Mouse (Mus musculus): ENCODE measurements around the gene Vsig1. TPM values are rescaled to one million over a fixed set of nuclear protein-coding genes. Genes with fewer than 3 reads are reported as not detected.

Gene Vsig1
- 0.11 TPM in 1 of 2 replicates, not detected in the other for polyA plus RNA-seq (2014; fragmentation: Nextera tagmentation; extraction: Ambion mirVana)

DNA sequence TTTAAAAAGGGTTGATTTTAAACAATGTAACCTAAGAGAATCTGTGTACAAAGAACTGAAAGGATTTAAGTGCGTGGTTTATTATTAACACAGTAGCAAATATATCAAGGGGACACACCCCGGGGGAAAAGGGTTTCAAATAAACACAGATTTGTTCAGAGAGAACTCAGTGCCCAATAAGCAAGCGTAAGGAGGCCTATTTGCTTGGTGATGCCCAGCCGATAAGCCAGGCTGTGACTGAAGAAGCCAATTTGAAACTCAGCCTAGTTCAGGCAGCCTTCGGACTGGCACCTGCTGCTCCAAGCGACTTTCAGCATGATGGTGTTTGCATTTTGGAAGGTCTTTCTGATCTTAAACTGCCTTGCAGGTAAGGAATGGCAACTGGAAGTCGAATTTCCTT, at the start of gene Vsig1:
Vsig1 (plus strand) TSS at position 249 of the 400 bp plus-strand sequence.
- no peaks in the 10 kb centered on the region for H3K36me3 ChIP-seq (ENCODE audit: control insufficient read depth, insufficient read depth, low read length)
- DNase-seq (ENCODE audit: low spot score): no peak
- H3K27ac ChIP-seq (replicated peaks; ENCODE audit: low read depth, low read length): no peak within 1 kb of the TSS
- H3K4me2 ChIP-seq (ENCODE audit: low read depth, severe bottlenecking): no peak within 1 kb of the TSS
- H3K4me3 ChIP-seq (ENCODE audit: low read depth, low read length): no peak within 1 kb of the TSS
- H3K9me3 ChIP-seq (ENCODE audit: control insufficient read depth, low read length): no peaks in the 10 kb centered on the region
- H3K9ac ChIP-seq (ENCODE audit: low read length): no peak within 1 kb of the TSS
- no peaks in the 10 kb centered on the region for H3K4me1 ChIP-seq (ENCODE audit: control insufficient read depth, insufficient read depth, low read length)
- no peak for ATAC-seq (ENCODE audit: insufficient number of reproducible peaks, low FRiP score, low TSS enrichment, low read depth)
- H3K27me3 ChIP-seq (ENCODE audit: control insufficient read depth, insufficient read depth, low read length): no peaks in the 10 kb centered on the region
- WGBS: 74% methylated on average over 7 of the region's 7 CpGs

DNA sequence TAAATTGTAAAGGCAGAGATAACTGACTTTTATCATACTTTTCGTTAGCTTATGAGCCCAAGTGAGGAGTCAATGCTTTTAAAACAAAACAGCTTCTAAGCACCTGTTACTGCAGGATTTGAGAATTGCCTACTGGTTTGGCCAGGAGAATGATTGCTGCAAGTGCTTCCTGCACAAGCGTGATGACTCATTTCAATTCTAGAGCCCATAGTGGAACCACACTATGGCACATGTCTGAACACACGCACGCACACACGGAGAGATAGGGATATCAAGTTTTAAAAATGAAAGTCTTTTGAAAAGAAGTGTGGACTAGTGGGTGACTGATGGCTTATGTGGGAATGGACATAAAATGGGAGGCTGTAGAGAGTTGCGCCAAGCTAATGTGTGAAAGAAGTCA, 44.6 kb upstream of the Vsig1 start:
- WGBS: 89% methylated on average over 6 of the region's 6 CpGs
- Histone ChIP-seq H3K4me1 (ENCODE audit: control insufficient read depth, insufficient read depth, low read length) (no peaks in the 10 kb centered on the region), H3K9me3 (ENCODE audit: control insufficient read depth, low read length) (no peaks in the 10 kb centered on the region), H3K27me3 (ENCODE audit: control insufficient read depth, insufficient read depth, low read length) (no peaks in the 10 kb centered on the region), H3K9ac (ENCODE audit: low read length) (no peak overlapping the region), H3K27ac (replicated peaks; ENCODE audit: low read depth, low read length) (no peak overlapping the region), H3K4me2 (ENCODE audit: low read depth, severe bottlenecking) (no peak overlapping the region), H3K36me3 (ENCODE audit: control insufficient read depth, insufficient read depth, low read length) (no peaks in the 10 kb centered on the region), H3K4me3 (ENCODE audit: low read depth, low read length) (no peak overlapping the region)
- no peak for DNase-seq (ENCODE audit: low spot score)
- no peak for ATAC-seq (ENCODE audit: insufficient number of reproducible peaks, low FRiP score, low TSS enrichment, low read depth)

DNA sequence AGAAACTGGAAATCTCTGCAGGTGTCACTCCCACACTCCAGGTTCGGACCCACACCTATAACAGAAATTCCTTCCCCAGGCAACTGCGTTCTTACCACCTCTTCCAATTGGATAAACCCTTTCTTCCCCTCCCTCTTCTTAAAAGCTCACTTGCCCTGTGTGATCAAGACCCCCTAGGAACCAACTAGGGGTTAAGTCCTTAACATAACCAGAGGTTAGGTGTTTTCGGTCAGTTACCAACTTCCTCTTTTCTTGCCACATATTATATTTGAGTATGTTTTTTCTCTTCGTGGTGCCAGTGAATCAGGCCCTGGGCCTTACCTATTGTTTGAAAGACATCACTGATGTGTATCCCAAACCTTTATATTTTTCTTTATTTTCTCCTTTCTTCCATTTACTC, 44.0 kb upstream of the Vsig1 start:
- ATAC-seq (ENCODE audit: insufficient number of reproducible peaks, low FRiP score, low TSS enrichment, low read depth): no peak
- no peaks in the 10 kb centered on the region for H3K27me3 ChIP-seq (ENCODE audit: control insufficient read depth, insufficient read depth, low read length)
- H3K27ac ChIP-seq (replicated peaks; ENCODE audit: low read depth, low read length): no peak overlapping the region
- H3K9me3 ChIP-seq (ENCODE audit: control insufficient read depth, low read length): no peaks in the 10 kb centered on the region
- H3K9ac ChIP-seq (ENCODE audit: low read length): no peak overlapping the region
- H3K36me3 ChIP-seq (ENCODE audit: control insufficient read depth, insufficient read depth, low read length): no peaks in the 10 kb centered on the region
- DNase-seq (ENCODE audit: low spot score): no peak
- H3K4me3 ChIP-seq (ENCODE audit: low read depth, low read length): no peak overlapping the region
- no peak overlapping the region for H3K4me2 ChIP-seq (ENCODE audit: low read depth, severe bottlenecking)
- no peaks in the 10 kb centered on the region for H3K4me1 ChIP-seq (ENCODE audit: control insufficient read depth, insufficient read depth, low read length)
- WGBS: 93% methylated on average over 4 of the region's 4 CpGs

DNA sequence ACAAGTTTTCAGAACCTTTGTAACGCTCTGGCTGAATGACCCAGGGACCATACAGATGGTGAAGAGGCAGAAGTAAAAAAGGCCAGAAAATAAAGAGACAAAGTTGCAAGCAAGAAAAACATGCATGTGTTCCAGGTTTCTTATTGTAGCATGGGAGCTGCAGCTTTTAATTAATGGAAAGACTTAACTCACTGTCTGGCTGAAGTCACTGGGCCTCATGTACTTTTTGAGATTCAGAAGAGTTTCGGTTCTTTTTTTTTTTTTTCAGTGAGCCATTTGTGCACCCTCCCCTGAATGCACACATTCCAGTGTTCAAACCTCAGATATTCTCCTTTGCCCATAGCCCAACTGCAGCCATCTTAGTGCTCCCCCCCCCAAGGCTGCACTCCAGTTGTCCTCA, 20.2 kb upstream of the Vsig1 start:
- Histone ChIP-seq H3K4me1 (ENCODE audit: control insufficient read depth, insufficient read depth, low read length) (no peaks in the 10 kb centered on the region), H3K36me3 (ENCODE audit: control insufficient read depth, insufficient read depth, low read length) (no peaks in the 10 kb centered on the region), H3K4me2 (ENCODE audit: low read depth, severe bottlenecking) (no peak overlapping the region), H3K27me3 (ENCODE audit: control insufficient read depth, insufficient read depth, low read length) (peaks cover 3% of the 10 kb centered on the region; the same call in 1 of the 2 replicates), H3K9ac (ENCODE audit: low read length) (no peak overlapping the region), H3K27ac (replicated peaks; ENCODE audit: low read depth, low read length) (no peak overlapping the region), H3K9me3 (ENCODE audit: control insufficient read depth, low read length) (no peaks in the 10 kb centered on the region), H3K4me3 (ENCODE audit: low read depth, low read length) (no peak overlapping the region)
- no peak for DNase-seq (ENCODE audit: low spot score)
- ATAC-seq (ENCODE audit: insufficient number of reproducible peaks, low FRiP score, low TSS enrichment, low read depth): no peak
- WGBS: 77% methylated on average over 2 of the region's 2 CpGs

- no peak overlapping the region for H3K27ac ChIP-seq (replicated peaks; ENCODE audit: low read depth, low read length)
- ATAC-seq (ENCODE audit: insufficient number of reproducible peaks, low FRiP score, low TSS enrichment, low read depth): no peak
- no peak for DNase-seq (ENCODE audit: low spot score)
- WGBS: 89% methylated on average over 4 of the region's 4 CpGs
- H3K36me3 ChIP-seq (ENCODE audit: control insufficient read depth, insufficient read depth, low read length): no peaks in the 10 kb centered on the region
- no peak overlapping the region for H3K4me2 ChIP-seq (ENCODE audit: low read depth, severe bottlenecking)
- peaks cover 3% of the 10 kb centered on the region; the same call in 1 of the 2 replicates for H3K27me3 ChIP-seq (ENCODE audit: control insufficient read depth, insufficient read depth, low read length)
- H3K9me3 ChIP-seq (ENCODE audit: control insufficient read depth, low read length): no peaks in the 10 kb centered on the region
- H3K4me1 ChIP-seq (ENCODE audit: control insufficient read depth, insufficient read depth, low read length): no peaks in the 10 kb centered on the region
- no peak overlapping the region for H3K9ac ChIP-seq (ENCODE audit: low read length)
- no peak overlapping the region for H3K4me3 ChIP-seq (ENCODE audit: low read depth, low read length)
Measured at GRCm38 (mm10) chrX:140891796-140892195, 15.6 kb upstream of the Vsig1 start.

DNA sequence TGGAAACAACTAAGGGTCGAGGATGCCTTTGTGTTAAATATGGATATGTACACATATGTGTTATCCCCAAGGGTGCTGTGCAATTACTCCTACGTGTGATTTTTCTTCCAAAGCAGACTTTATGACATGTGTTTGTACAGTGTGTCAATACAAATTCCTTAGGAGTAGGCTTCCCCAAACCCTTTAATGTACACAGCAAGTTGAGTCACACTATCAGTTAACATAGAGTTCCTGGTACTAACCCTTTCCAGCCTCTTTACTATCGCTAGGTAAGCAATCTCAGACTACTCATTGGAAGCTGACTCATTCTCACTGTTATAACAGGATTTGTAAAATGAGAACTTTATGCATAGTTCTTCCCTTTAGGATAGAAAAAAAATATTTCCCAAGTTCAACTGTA, 3.9 kb upstream of the Vsig1 start:
- 88% methylated on average over 3 of the region's 3 CpGs for WGBS
- ATAC-seq (ENCODE audit: insufficient number of reproducible peaks, low FRiP score, low TSS enrichment, low read depth): no peak
- H3K4me3 ChIP-seq (ENCODE audit: low read depth, low read length): no peak overlapping the region
- DNase-seq (ENCODE audit: low spot score): no peak
- no peaks in the 10 kb centered on the region for H3K4me1 ChIP-seq (ENCODE audit: control insufficient read depth, insufficient read depth, low read length)
- H3K27ac ChIP-seq (replicated peaks; ENCODE audit: low read depth, low read length): no peak overlapping the region
- no peaks in the 10 kb centered on the region for H3K27me3 ChIP-seq (ENCODE audit: control insufficient read depth, insufficient read depth, low read length)
- no peaks in the 10 kb centered on the region for H3K9me3 ChIP-seq (ENCODE audit: control insufficient read depth, low read length)
- H3K36me3 ChIP-seq (ENCODE audit: control insufficient read depth, insufficient read depth, low read length): no peaks in the 10 kb centered on the region
- H3K4me2 ChIP-seq (ENCODE audit: low read depth, severe bottlenecking): no peak overlapping the region
- no peak overlapping the region for H3K9ac ChIP-seq (ENCODE audit: low read length)

- Histone ChIP-seq H3K9me3 (ENCODE audit: control insufficient read depth, low read length) (no peaks in the 10 kb centered on the region), H3K4me3 (ENCODE audit: low read depth, low read length) (no peak overlapping the region), H3K36me3 (ENCODE audit: control insufficient read depth, insufficient read depth, low read length) (no peaks in the 10 kb centered on the region), H3K9ac (ENCODE audit: low read length) (no peak overlapping the region), H3K4me1 (ENCODE audit: control insufficient read depth, insufficient read depth, low read length) (no peaks in the 10 kb centered on the region), H3K27ac (replicated peaks; ENCODE audit: low read depth, low read length) (no peak overlapping the region), H3K27me3 (ENCODE audit: control insufficient read depth, insufficient read depth, low read length) (peaks cover 10% of the 10 kb centered on the region; the same call in 1 of the 2 replicates), H3K4me2 (ENCODE audit: low read depth, severe bottlenecking) (no peak overlapping the region)
- DNase-seq (ENCODE audit: low spot score) (peak; percentile 19), ATAC-seq (ENCODE audit: insufficient number of reproducible peaks, low FRiP score, low TSS enrichment, low read depth) (no peak)
- WGBS: 78% methylated on average over 6 of the region's 6 CpGs
Measured at GRCm38 (mm10) chrX:140921321-140921720, 13.9 kb downstream of the Vsig1 start.

- 75% methylated on average over 3 of the region's 3 CpGs for WGBS
- Histone ChIP-seq H3K27ac (replicated peaks; ENCODE audit: low read depth, low read length) (no peak overlapping the region), H3K4me3 (ENCODE audit: low read depth, low read length) (no peak overlapping the region), H3K4me2 (ENCODE audit: low read depth, severe bottlenecking) (no peak overlapping the region), H3K27me3 (ENCODE audit: control insufficient read depth, insufficient read depth, low read length) (peaks cover 12% of the 10 kb centered on the region), H3K36me3 (ENCODE audit: control insufficient read depth, insufficient read depth, low read length) (no peaks in the 10 kb centered on the region), H3K4me1 (ENCODE audit: control insufficient read depth, insufficient read depth, low read length) (no peaks in the 10 kb centered on the region), H3K9me3 (ENCODE audit: control insufficient read depth, low read length) (no peaks in the 10 kb centered on the region), H3K9ac (ENCODE audit: low read length) (no peak overlapping the region)
- ATAC-seq (ENCODE audit: insufficient number of reproducible peaks, low FRiP score, low TSS enrichment, low read depth) (no peak), DNase-seq (ENCODE audit: low spot score) (no peak)
Measured at GRCm38 (mm10) chrX:140932066-140932465, 24.7 kb downstream of the Vsig1 start.

DNA sequence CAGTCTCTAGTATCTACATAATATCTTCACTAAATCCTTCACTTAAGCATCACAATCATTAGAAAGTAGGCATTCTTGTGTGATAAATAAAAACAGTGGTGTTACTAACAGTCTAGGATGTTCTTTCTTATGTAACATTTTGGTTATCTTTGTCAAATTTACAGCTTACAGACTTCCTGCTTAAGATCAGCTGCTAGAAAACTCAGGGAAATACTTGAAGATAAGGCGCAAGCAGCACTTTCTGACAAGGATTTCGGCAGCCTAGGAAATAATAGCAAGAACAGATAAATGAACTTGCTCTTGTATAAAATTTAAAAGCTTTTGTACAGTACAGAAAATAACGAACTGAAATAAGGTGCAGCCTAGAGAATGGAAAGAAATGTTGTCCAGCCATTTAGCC, 25.9 kb downstream of the Vsig1 start:
- ATAC-seq (ENCODE audit: insufficient number of reproducible peaks, low FRiP score, low TSS enrichment, low read depth) (no peak), DNase-seq (ENCODE audit: low spot score) (no peak)
- no peaks in the 10 kb centered on the region for H3K36me3 ChIP-seq (ENCODE audit: control insufficient read depth, insufficient read depth, low read length)
- H3K27me3 ChIP-seq (ENCODE audit: control insufficient read depth, insufficient read depth, low read length): peaks cover 12% of the 10 kb centered on the region; the same call in 1 of the 2 replicates
- no peaks in the 10 kb centered on the region for H3K4me1 ChIP-seq (ENCODE audit: control insufficient read depth, insufficient read depth, low read length)
- no peaks in the 10 kb centered on the region for H3K9me3 ChIP-seq (ENCODE audit: control insufficient read depth, low read length)
- H3K9ac ChIP-seq (ENCODE audit: low read length): no peak overlapping the region
- no peak overlapping the region for H3K4me3 ChIP-seq (ENCODE audit: low read depth, low read length)
- H3K27ac ChIP-seq (replicated peaks; ENCODE audit: low read depth, low read length): no peak overlapping the region
- H3K4me2 ChIP-seq (ENCODE audit: low read depth, severe bottlenecking): no peak overlapping the region
- WGBS: 84% methylated on average over 3 of the region's 3 CpGs
